Mouse (Mus musculus) E14TG2a.4 (cell line): ENCODE data around the gene Med29.

ENCODE experiments used
- H3K27me3 ChIP-seq: 2 replicates; pipeline ENCODE4 v1.6.1; 2014; ENCODE audit warnings: low read length, control low read depth; ENCODE audit not compliant: insufficient read depth
- H3K36me3 ChIP-seq: 2 replicates; pipeline ENCODE4 v1.6.1; 2014; ENCODE audit warnings: low read length, control low read depth; ENCODE audit not compliant: insufficient read depth
- H3K4me1 ChIP-seq: replicated peaks from 2 replicates; pipeline ENCODE4 v1.6.1; 2014; ENCODE audit warnings: low read depth, low read length, control low read depth
- H3K4me3 ChIP-seq: replicated peaks from 2 replicates; pipeline ENCODE4 v1.5.1; 2014; ENCODE audit warnings: mild to moderate bottlenecking, low read length
- H3K9me3 ChIP-seq: 2 replicates; pipeline ENCODE4 v1.6.1; 2014; ENCODE audit warnings: low read length, control low read depth
- CTCF ChIP-seq: conservative IDR thresholded peaks from 2 replicates; pipeline ENCODE4 v1.5.1; 2014; ENCODE audit warnings: low read length
- NANOG ChIP-seq: IDR thresholded peaks from 2 replicates; pipeline ENCODE4 v1.6.1; 2014; ENCODE audit warnings: borderline replicate concordance, low read length, mixed read lengths
- POU5F1 ChIP-seq: IDR thresholded peaks from 2 replicates; pipeline ENCODE4 v1.6.1; 2014; ENCODE audit warnings: low read length, borderline replicate concordance

Med29 gene

DNA sequence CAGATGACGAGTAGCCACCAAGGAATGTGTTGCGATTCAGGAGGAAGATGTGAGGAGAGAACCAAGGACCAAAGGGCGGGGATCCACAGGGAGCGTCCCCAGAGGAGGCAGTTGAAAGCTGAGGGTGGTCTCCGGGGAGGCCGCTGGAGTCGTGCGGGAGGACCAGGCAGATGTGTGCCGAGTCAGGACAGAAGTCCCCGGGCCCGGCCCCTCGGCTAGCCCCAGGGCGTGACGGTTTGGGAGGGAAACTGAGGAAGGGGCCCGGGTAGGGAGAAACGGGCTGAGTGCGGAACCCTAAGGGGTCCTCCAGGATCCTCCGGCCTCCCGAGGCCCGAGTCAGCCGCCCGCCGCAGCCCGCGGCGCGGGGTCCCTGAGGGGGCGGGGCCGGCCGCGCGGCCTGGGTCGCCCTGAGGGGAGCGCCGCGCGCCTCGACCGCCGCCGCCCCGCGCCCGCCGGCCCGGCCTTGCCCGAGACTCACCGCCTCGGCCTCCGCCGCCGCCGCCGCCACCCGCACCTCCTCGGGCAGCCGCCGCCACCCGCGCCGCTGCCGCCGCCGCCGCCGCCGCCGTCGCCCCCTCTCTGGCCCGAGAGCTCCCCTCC, 43.3 kb upstream of the Med29 start:
- Histone ChIP-seq H3K9me3 (no peaks in the 10 kb centered on the region), H3K4me3 (peak overlapping the region; percentile 96), H3K4me1 (peaks cover 46% of the 10 kb centered on the region), H3K27me3 (no peaks in the 10 kb centered on the region), H3K36me3 (peaks cover 34% of the 10 kb centered on the region)
- no peak for TF ChIP-seq POU5F1
- no peak for TF ChIP-seq CTCF
- no peak for TF ChIP-seq NANOG

DNA sequence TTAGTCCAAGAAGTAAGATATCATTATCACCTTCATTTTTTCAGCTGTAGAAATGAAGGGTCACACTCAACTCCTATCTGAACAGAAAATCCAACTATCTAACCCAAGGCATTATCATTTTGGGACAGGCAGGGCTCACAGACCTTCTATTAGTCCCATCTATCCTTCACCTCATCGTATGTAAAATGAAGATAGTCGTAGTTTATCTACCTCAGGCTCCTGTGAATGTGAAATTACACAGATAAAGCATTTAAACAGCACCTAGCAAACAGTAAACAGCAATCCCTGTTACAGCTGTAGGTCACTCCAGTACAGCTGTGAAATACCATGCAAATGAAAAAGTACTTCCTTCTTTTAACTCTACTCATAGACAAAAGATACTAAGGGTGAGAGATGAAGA, 39.7 kb upstream of the Med29 start:
- TF ChIP-seq POU5F1, result no peak
- no peak for TF ChIP-seq CTCF
- no peak for TF ChIP-seq NANOG
- Histone ChIP-seq H3K36me3 (peaks cover 62% of the 10 kb centered on the region), H3K4me3 (no peak overlapping the region), H3K27me3 (no peaks in the 10 kb centered on the region), H3K4me1 (peaks cover 36% of the 10 kb centered on the region), H3K9me3 (no peaks in the 10 kb centered on the region)

GRCm38 (mm10) chr7:28430512-28430911, 38.0 kb upstream of the Med29 start:
- peaks cover 71% of the 10 kb centered on the region for H3K36me3 ChIP-seq
- no peak for TF ChIP-seq POU5F1
- no peak for TF ChIP-seq CTCF
- TF ChIP-seq NANOG, result no peak
- H3K4me3 ChIP-seq, result no peak overlapping the region
- no peaks in the 10 kb centered on the region for H3K27me3 ChIP-seq
- peaks cover 32% of the 10 kb centered on the region for H3K4me1 ChIP-seq
- no peaks in the 10 kb centered on the region for H3K9me3 ChIP-seq

DNA sequence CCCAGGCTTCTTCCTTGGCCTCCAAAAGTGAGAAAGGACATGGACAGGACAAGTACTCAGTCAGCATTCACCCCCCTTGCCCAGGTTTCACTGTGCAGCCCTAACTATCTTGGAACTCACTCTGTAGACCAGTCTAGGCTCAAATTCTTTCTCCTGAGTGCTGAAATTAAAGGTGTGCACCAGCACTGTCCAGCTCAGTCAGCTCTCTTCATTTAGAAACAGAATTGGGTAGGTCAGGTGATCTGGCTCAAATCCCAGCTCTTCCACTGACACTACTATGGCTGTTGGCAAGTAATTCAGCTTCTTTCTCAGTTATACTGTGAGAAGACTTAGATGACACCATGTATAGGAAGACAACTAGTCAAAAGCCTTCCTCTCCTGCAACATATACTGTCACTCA, 35.2 kb upstream of the Med29 start:
- Histone ChIP-seq H3K36me3 (peaks cover 76% of the 10 kb centered on the region), H3K4me3 (no peak overlapping the region), H3K4me1 (peaks cover 26% of the 10 kb centered on the region), H3K27me3 (no peaks in the 10 kb centered on the region), H3K9me3 (no peaks in the 10 kb centered on the region)
- no peak for TF ChIP-seq CTCF
- TF ChIP-seq POU5F1, result no peak

GRCm38 (mm10) chr7:28423018-28423417, 30.5 kb upstream of the Med29 start:
- no peak for TF ChIP-seq CTCF
- no peak for TF ChIP-seq POU5F1
- TF ChIP-seq NANOG, result no peak
- Histone ChIP-seq H3K9me3 (no peaks in the 10 kb centered on the region), H3K4me3 (no peak overlapping the region), H3K4me1 (peaks cover 46% of the 10 kb centered on the region), H3K27me3 (no peaks in the 10 kb centered on the region), H3K36me3 (peaks cover 81% of the 10 kb centered on the region)

DNA sequence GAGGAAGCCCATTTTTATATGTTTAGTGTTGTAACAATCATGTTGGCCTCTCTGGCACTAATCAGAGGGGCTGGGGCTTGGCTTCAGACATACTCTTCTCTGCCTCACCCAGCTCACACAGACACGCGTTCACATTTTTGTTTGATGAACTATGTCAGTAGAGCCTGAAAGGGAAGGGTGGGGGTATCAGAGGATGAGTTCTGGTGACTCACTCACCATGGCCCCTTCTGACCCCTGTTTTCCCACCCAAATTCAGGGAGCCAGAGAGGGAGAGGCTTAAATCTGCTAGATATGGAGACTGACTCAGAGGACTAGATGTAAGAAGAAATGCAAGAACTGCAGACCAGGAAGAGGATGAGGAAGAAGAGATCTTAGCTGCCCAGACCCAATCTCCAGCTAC, 26.9 kb upstream of the Med29 start:
- H3K4me1 ChIP-seq, result peaks cover 53% of the 10 kb centered on the region
- no peaks in the 10 kb centered on the region for H3K27me3 ChIP-seq
- no peaks in the 10 kb centered on the region for H3K9me3 ChIP-seq
- TF ChIP-seq POU5F1 (no peak), NANOG (no peak), CTCF (no peak)
- no peak overlapping the region for H3K4me3 ChIP-seq
- peaks cover 98% of the 10 kb centered on the region for H3K36me3 ChIP-seq

GRCm38 (mm10) chr7:28418096-28418670, 25.7 kb upstream of the Med29 start:
- TF ChIP-seq NANOG (peak; percentile 21; the same call in 1 of the 2 replicates), CTCF (no peak)
- Histone ChIP-seq H3K9me3 (no peaks in the 10 kb centered on the region), H3K4me3 (0 out of 2 replicates have a peak overlapping the region, but pooled peaks have one; percentile 5), H3K36me3 (peaks cover 98% of the 10 kb centered on the region), H3K4me1 (peaks cover 41% of the 10 kb centered on the region), H3K27me3 (no peaks in the 10 kb centered on the region)

GRCm38 (mm10) chr7:28417368-28417767, 24.9 kb upstream of the Med29 start:
- peaks cover 41% of the 10 kb centered on the region for H3K4me1 ChIP-seq
- H3K9me3 ChIP-seq, result no peaks in the 10 kb centered on the region
- TF ChIP-seq CTCF, result peak; percentile 75
- no peak for TF ChIP-seq NANOG
- TF ChIP-seq POU5F1, result no peak

DNA sequence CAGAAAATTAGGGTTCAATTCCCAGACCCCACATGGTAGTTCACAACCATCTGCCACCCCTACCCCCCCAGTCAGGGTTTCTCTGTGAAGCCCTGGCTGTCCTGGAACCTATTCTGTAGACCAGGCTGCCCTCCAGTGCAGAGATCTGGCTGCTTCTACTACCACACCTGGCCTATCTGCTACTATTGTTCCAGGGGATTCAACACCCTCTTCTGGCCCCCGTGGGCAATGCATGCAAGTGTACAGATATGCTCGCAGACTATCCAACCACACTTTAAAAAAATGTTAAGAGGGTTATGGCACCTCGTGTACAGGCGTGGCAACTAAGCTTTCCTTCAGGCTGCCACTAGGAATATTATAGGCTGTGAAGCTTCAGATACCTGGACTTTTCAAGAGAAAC, 20.3 kb upstream of the Med29 start:
- Histone ChIP-seq H3K9me3 (no peaks in the 10 kb centered on the region), H3K4me1 (peaks cover 20% of the 10 kb centered on the region), H3K36me3 (peaks cover 99% of the 10 kb centered on the region), H3K27me3 (no peaks in the 10 kb centered on the region), H3K4me3 (no peak overlapping the region)
- TF ChIP-seq CTCF (peak; percentile 26), NANOG (no peak), POU5F1 (no peak)

More at GRCm38 (mm10) chr7:28417368-28417767, 24.9 kb upstream of the Med29 start:
- Histone ChIP-seq H3K4me3 (no peak overlapping the region), H3K36me3 (peaks cover 98% of the 10 kb centered on the region), H3K27me3 (no peaks in the 10 kb centered on the region)
